Mouse (Mus musculus): Measurements from ENCODE around the gene Pttg1. TPM values are rescaled to one million over a fixed set of nuclear protein-coding genes. Genes with fewer than 3 reads are reported as not detected.

Pttg1 gene
- 66.2 TPM for polyA plus RNA-seq (2014; fragmentation: Illumina TruSeq; extraction: RNeasy Lipid Tissue Mini Kit (QIAGEN cat#74804); ENCODE audit: low read depth, low replicate concordance)

DNA sequence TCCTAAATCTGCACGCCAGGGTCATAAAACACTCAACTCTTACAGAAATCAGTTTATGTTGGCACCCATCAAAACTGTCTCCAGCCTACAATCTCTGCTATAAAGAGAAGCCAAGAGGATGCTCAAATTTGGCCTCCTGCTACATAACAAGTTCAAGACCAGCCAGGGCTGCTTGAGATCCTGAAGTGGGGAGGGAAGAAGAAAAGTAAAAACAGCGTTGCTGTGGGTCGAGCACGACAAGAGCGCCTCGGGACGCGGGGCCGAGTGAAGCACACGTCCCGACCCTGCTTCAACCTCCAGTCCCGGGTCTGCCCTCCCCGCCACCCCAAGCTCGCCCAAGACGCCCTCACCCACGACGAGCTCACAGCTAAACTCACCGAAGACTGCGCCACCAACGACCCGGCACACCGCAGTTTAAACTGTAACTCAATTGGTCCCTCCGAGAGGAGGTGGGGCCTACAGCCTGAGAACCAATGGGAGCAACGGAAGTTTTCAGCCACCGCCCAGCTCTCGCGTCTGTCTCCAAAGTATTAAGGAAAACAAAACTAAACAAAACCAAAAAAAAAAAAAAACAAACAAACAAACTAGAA lies at the start of gene Pttg1:
Gene Pttg1 (minus strand): TSS at position 428 of the 590 bp plus-strand sequence.

DNA sequence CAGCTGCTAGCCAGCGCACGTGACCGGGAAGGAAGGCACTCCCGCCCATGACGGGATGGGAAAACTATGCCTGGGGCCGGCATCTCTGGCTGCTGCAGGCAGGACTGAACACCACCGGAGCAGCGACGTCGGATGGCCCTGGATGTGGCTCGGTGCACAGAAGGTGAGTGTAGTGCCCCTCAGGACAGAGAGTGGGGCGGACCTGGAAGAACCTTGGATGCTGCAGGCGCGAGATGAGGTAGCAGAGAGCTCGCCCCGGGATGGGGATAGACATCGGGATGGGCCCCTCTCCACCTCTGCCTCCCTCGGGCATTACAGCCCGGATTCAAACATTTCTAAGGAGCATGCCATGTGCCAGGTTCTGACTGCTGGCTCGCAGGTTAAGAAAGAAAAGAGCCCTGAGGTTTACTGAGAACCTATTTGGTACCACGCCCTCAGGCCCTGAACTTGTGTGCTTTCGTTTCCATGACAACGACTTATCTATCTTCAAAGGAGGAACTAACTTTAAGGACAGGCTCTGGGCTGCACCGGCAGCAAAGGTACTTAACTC lies 48.2 kb upstream of the Pttg1 start, which contains the start of gene C1qtnf2:
Gene C1qtnf2 (plus strand): TSS at position 52 of the 550 bp plus-strand sequence.

DNA sequence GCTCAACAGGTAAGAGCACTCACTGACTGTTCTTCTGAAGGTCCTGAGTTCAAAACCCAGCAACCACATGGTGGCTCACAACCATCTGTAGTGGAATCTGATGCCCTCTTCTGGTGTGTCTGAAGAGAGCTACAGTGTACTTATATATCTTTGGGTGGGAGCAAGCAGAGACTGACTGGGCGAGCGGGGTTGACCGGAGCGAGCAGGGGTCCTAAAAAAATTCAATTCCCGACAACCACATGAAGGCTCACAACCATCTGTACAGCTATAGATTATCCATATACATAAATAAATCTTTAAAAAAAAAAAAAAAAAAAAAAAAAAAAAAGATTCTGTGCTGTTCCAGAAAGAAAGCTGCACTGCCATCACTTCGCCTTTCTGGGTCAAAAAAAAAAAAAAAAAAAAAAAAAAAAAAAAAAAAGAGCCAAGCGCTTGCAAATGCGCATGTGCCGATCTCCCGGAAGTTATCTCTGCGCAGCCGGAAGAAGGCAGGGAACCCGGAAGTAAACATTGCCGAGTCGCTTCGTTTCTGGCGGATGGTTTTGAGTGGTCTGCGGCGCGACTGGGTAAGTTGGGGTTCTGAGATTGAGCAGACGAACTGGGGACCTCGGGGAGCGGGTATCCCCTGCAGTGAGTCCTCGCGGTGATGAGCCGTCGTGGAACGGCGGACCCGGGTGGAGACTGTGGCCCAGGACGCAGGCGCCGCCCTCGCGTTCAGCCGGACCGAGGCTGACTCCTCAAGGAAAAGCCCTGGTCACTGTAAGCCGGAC lies 7.4 kb upstream of the Pttg1 start, which contains the start of gene Slu7:
Gene Slu7 (plus strand): TSS at position 491 of the 770 bp plus-strand sequence.

Other genes starting within 250 kb of the Pttg1 start
- gene Slu7, start 7.5 kb upstream of the Pttg1 start, polyA plus RNA-seq (2014; fragmentation: Illumina TruSeq; extraction: RNeasy Lipid Tissue Mini Kit (QIAGEN cat#74804); ENCODE audit: low read depth, low replicate concordance), result 129 TPM
- gene C1qtnf2, start 48.0 kb upstream of the Pttg1 start, polyA plus RNA-seq (2014; fragmentation: Illumina TruSeq; extraction: RNeasy Lipid Tissue Mini Kit (QIAGEN cat#74804); ENCODE audit: low read depth, low replicate concordance), result 0.52 TPM
- gene Ccnjl, start 102.5 kb upstream of the Pttg1 start, polyA plus RNA-seq (2014; fragmentation: Illumina TruSeq; extraction: RNeasy Lipid Tissue Mini Kit (QIAGEN cat#74804); ENCODE audit: low read depth, low replicate concordance), result 1.3 TPM
- gene 4933415A04Rik, start 160.8 kb upstream of the Pttg1 start, polyA plus RNA-seq (2014; fragmentation: Illumina TruSeq; extraction: RNeasy Lipid Tissue Mini Kit (QIAGEN cat#74804); ENCODE audit: low read depth, low replicate concordance), result not detected
- not detected for gene Fabp6, start 175.3 kb upstream of the Pttg1 start, polyA plus RNA-seq (2014; fragmentation: Illumina TruSeq; extraction: RNeasy Lipid Tissue Mini Kit (QIAGEN cat#74804); ENCODE audit: low read depth, low replicate concordance)